Mouse (Mus musculus) midbrain, embryonic 13.5 days (tissue): ENCODE results near the gene Limch1. TPM values are rescaled to one million over a fixed set of nuclear protein-coding genes. Genes with fewer than 3 reads are reported as not detected.

ENCODE experiments used
- microRNA-seq: library from miRNA; unstranded; fragments of <30 nt; microRNA quantifications from one replicate; pipeline ENCODE4, GENCODE M21; 2016
- polyA plus RNA-seq: library from polyadenylated mRNA; unstranded; fragments of >200 nt; fragmentation: Nextera tagmentation; extraction: Ambion mirVana; gene quantifications from 2 replicates; pipeline ENCODE4 v1.2.1, GENCODE M21; 2015

The Limch1 gene
- polyA plus RNA-seq, 1 experiment from 2014 or later: 41.9 TPM

Small RNA genes within 50 kb of the gene (microRNA-seq; reads per million reads assigned to microRNA genes)
- gene Gm23841: not detected

Other genes with a start within 250 kb of the Limch1 start
- gene Apbb2, start 127.0 kb upstream of the Limch1 start, polyA plus RNA-seq: 93.4 and 94.6 TPM in 2 replicates
- gene Uchl1, start 69.7 kb upstream of the Limch1 start, polyA plus RNA-seq: 1,181 and 1,187 TPM in 2 replicates